ENCODE assay signal across 7 mouse cellular contexts in the genomic region with DNA sequence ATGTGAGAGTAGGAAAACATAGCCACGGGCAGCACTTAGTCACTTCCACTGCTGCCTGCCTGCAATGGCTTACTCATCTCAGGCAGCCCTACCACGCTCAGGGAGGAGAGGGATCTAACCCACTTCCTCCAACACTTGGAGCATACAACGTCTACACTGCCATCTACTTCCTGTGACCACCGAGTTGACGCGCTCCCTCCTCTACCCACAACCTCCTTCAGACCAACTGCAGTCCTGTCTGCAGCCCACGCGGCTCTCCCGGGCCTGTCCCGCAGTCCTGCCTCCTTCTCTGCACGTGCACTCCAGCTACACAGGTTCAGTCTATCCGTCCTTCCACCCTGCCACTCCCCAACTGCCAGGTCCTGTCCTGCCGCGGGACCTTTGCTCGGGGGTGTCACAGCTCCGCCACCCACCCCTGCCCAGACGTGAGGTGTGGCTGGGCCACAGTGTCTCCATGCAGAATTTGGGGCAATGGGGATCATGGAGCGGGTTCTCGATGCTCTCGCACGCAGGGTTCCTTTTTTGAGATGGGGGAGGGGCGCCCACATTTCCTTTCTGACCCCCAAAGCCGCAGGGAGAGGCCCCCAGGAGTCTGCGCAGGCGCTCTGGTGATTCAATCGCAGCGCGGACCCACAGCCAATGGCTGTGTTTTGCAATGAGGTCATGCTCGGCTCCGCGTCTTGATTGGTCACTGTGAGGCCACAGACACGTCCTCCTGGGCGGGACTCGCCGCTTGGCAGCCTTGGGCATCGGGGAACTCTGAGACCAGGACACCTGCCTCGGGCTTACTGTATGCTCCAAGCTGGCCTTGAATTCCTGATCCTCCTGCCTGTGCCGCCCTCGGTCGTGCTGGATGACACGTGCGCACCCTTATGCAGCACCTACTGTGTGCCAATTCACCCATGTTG. TPM values are rescaled to one million over a fixed set of nuclear protein-coding genes. Genes with fewer than 3 reads are reported as not detected.
DNase-seq lines count a peak whose midpoint lies in the region; ATAC-seq and TF ChIP-seq lines count a peak whose summit lies in the region.

No protein-coding gene starts in this region.

- intact Hi-C loops in left cerebral cortex, postnatal 4 days (cut with DNase I), result no loop called here

- H3K4me3 ChIP-seq in embryonic facial prominence, embryonic 10.5 days, result peak overlapping the region; percentile 65
- H3K4me3 ChIP-seq in intestine, postnatal 0 days (ENCODE audit: low read depth, low read length), result peak overlapping the region; percentile 43
- H3K4me3 ChIP-seq in midbrain, embryonic 12.5 days, result peak overlapping the region; percentile 48
- H3K4me3 ChIP-seq in small intestine, adult 2 months (ENCODE audit: low read depth, low read length), result peak overlapping the region; percentile 69

- no peak for TF ChIP-seq CTCF in intestine, postnatal 0 days (IDR thresholded peaks at IDR 0.05; ENCODE audit: low read depth)
- no peak for TF ChIP-seq CTCF in small intestine, adult 2 months (IDR thresholded peaks at IDR 0.05; ENCODE audit: extremely low read depth, insufficient read length, insufficient replicate concordance, low read depth, low read length)

- H3K4me1 ChIP-seq in embryonic facial prominence, embryonic 10.5 days, result peaks cover 54% of the 10 kb centered on the region
- no peaks in the 10 kb centered on the region for H3K4me1 ChIP-seq in intestine, postnatal 0 days (replicated peaks; ENCODE audit: control insufficient read depth, insufficient read depth, low read length)
- peaks cover 54% of the 10 kb centered on the region for H3K4me1 ChIP-seq in midbrain, embryonic 12.5 days
- H3K4me1 ChIP-seq in small intestine, adult 2 months (ENCODE audit: control insufficient read depth, insufficient read depth, insufficient read length, low read length), result peaks cover 26% of the 10 kb centered on the region

- H3K9me3 ChIP-seq in embryonic facial prominence, embryonic 10.5 days, result peaks cover 19% of the 10 kb centered on the region
- no peaks in the 10 kb centered on the region for H3K9me3 ChIP-seq in intestine, postnatal 0 days (ENCODE audit: control insufficient read depth)
- peaks cover 4% of the 10 kb centered on the region; the same call in 1 of the 2 replicates for H3K9me3 ChIP-seq in midbrain, embryonic 12.5 days

- peak overlapping the region; percentile 92 for H3K27ac ChIP-seq in embryonic facial prominence, embryonic 10.5 days (replicated peaks)
- peak overlapping the region; percentile 76 for H3K27ac ChIP-seq in intestine, postnatal 0 days (ENCODE audit: low read depth, low read length)
- peak overlapping the region; percentile 82 for H3K27ac ChIP-seq in midbrain, embryonic 12.5 days (replicated peaks)
- peak overlapping the region; percentile 85 for H3K27ac ChIP-seq in small intestine, adult 2 months (ENCODE audit: insufficient read depth, low read depth, low read length)

- H3K4me2 ChIP-seq in intestine, postnatal 0 days (replicated peaks; ENCODE audit: low read depth), result peak overlapping the region; percentile 70
- H3K4me2 ChIP-seq in midbrain, embryonic 12.5 days (replicated peaks), result peak overlapping the region; percentile 81

- under 1% methylated on average over 42 of the region's 42 CpGs for WGBS in embryonic facial prominence, embryonic 10.5 days
- WGBS in intestine, postnatal 0 days, result under 1% methylated on average over 42 of the region's 42 CpGs
- under 1% methylated on average over 41 of the region's 42 CpGs for WGBS in midbrain, embryonic 12.5 days
- WGBS in small intestine, adult 2 months, result under 1% methylated on average over 42 of the region's 42 CpGs

- DNase-seq in adrenal gland, postnatal 10 days, result peak; percentile 95
- peak; percentile 96 for DNase-seq in embryonic facial prominence, embryonic 10.5 days (ENCODE audit: low spot score)
- peak; percentile 57 for DNase-seq in gonadal fat pad, adult 2 months (ENCODE audit: low read depth)
- DNase-seq in left cerebral cortex, postnatal 4 days, result peak; percentile 97

- TF ChIP-seq POLR2A in small intestine, adult 2 months (IDR thresholded peaks at IDR 0.05; ENCODE audit: low read depth, low read length), result peak; percentile 49; the same call in 1 of the 2 replicates

- H3K36me3 ChIP-seq in embryonic facial prominence, embryonic 10.5 days (replicated peaks), result no peaks in the 10 kb centered on the region
- no peaks in the 10 kb centered on the region for H3K36me3 ChIP-seq in intestine, postnatal 0 days (ENCODE audit: control insufficient read depth, insufficient read depth)
- H3K36me3 ChIP-seq in midbrain, embryonic 12.5 days, result no peaks in the 10 kb centered on the region
- no peaks in the 10 kb centered on the region for H3K36me3 ChIP-seq in small intestine, adult 2 months (ENCODE audit: control insufficient read depth, insufficient read depth, low read length)

- peak overlapping the region; percentile 50 for H3K9ac ChIP-seq in intestine, postnatal 0 days (ENCODE audit: low read depth, low read length)
- peak overlapping the region; percentile 75 for H3K9ac ChIP-seq in midbrain, embryonic 12.5 days (replicated peaks)

- peak; percentile 97 for ATAC-seq in intestine, postnatal 0 days
- peak; percentile 92 for ATAC-seq in midbrain, embryonic 12.5 days (ENCODE audit: low FRiP score, low read depth)

- H3K27me3 ChIP-seq in embryonic facial prominence, embryonic 10.5 days (replicated peaks; ENCODE audit: low read depth, poor library complexity, severe bottlenecking), result peaks cover 54% of the 10 kb centered on the region
- peaks cover 25% of the 10 kb centered on the region for H3K27me3 ChIP-seq in intestine, postnatal 0 days (replicated peaks; ENCODE audit: control insufficient read depth, insufficient read depth, low read length)
- H3K27me3 ChIP-seq in midbrain, embryonic 12.5 days, result peaks cover 41% of the 10 kb centered on the region
- H3K27me3 ChIP-seq in small intestine, adult 2 months (ENCODE audit: control insufficient read depth, insufficient read depth, low read length), result peaks cover 25% of the 10 kb centered on the region

RNA-seq across cellular contexts. Expression of a gene that starts 4.8 kb away (rescaled TPM):
- total RNA-seq in adrenal gland, postnatal 10 days (2021), result not detected
- not detected in 2 replicates for polyA plus RNA-seq in embryonic facial prominence, embryonic 10.5 days (2016; fragmentation: Nextera tagmentation; extraction: Ambion mirVana)
- 6.7 and 9.8 TPM in 2 replicates for polyA plus RNA-seq in gonadal fat pad, adult 2 months (2012; rRNA removed)
- polyA plus RNA-seq in intestine, postnatal 0 days (2015; fragmentation: Nextera tagmentation; extraction: Ambion mirVana), result not detected in 2 replicates
- not detected for total RNA-seq in left cerebral cortex, postnatal 4 days (2021)
- polyA plus RNA-seq in midbrain, embryonic 12.5 days (2016; fragmentation: Nextera tagmentation; extraction: Ambion mirVana), result not detected in 2 replicates
- polyA plus RNA-seq in small intestine, adult 2 months (2012; rRNA removed), result not detected in 2 replicates

RNA-seq across cellular contexts. Expression of a gene that starts 31.1 kb away (rescaled TPM):
- 100 to 1,000 TPM in 1 of 2 experiments, 10 to 100 TPM in 1; 77.1 to 106 TPM for total RNA-seq in adrenal gland, postnatal 10 days (2021)
- polyA plus RNA-seq in embryonic facial prominence, embryonic 10.5 days (2016; fragmentation: Nextera tagmentation; extraction: Ambion mirVana), result 85.0 and 86.4 TPM in 2 replicates
- 101 and 153 TPM in 2 replicates for polyA plus RNA-seq in gonadal fat pad, adult 2 months (2012; rRNA removed)
- 15.2 and 15.7 TPM in 2 replicates for polyA plus RNA-seq in intestine, postnatal 0 days (2015; fragmentation: Nextera tagmentation; extraction: Ambion mirVana)
- total RNA-seq in left cerebral cortex, postnatal 4 days (2021), result 100 to 1,000 TPM; 821 to 872 TPM
- polyA plus RNA-seq in midbrain, embryonic 12.5 days (2016; fragmentation: Nextera tagmentation; extraction: Ambion mirVana), result 290 and 332 TPM in 2 replicates
- polyA plus RNA-seq in small intestine, adult 2 months (2012; rRNA removed), result 42.5 and 54.1 TPM in 2 replicates

RNA-seq across cellular contexts. Expression of a gene that starts 46.8 kb away (rescaled TPM):
- total RNA-seq in adrenal gland, postnatal 10 days (2021), result under 1 TPM; 0.69 to 0.70 TPM
- polyA plus RNA-seq in embryonic facial prominence, embryonic 10.5 days (2016; fragmentation: Nextera tagmentation; extraction: Ambion mirVana), result 0.96 and 1.2 TPM in 2 replicates
- 8.5 and 8.9 TPM in 2 replicates for polyA plus RNA-seq in gonadal fat pad, adult 2 months (2012; rRNA removed)
- polyA plus RNA-seq in intestine, postnatal 0 days (2015; fragmentation: Nextera tagmentation; extraction: Ambion mirVana), result not detected in 2 replicates
- 1 to 10 TPM; 1.9 to 2.2 TPM for total RNA-seq in left cerebral cortex, postnatal 4 days (2021)
- polyA plus RNA-seq in midbrain, embryonic 12.5 days (2016; fragmentation: Nextera tagmentation; extraction: Ambion mirVana), result 1.6 and 1.9 TPM in 2 replicates
- 2.7 TPM in 2 replicates for polyA plus RNA-seq in small intestine, adult 2 months (2012; rRNA removed)

Comparison
In these comparisons a context has a peak if more than half of its experiments do, and no peak if none do; other contexts are left out.
1. Peak in every context shown above with its lines: DNase-seq, ATAC-seq, H3K4me3 ChIP-seq and H3K27ac ChIP-seq.